Mouse (Mus musculus) testis, adult 2 months (tissue): ENCODE measurements around the gene Trim67.

Experiments
- CTCF ChIP-seq: fragments of 200-500 bp; IDR thresholded peaks from 2 replicates; pipeline ENCODE4 v1.5.1; 2012; ENCODE audit warnings: low read depth, mild to moderate bottlenecking, inconsistent platforms, low read length, moderate library complexity; ENCODE audit not compliant: control insufficient read depth, insufficient read depth, insufficient replicate concordance
- POLR2A ChIP-seq: fragments of 200-500 bp; IDR thresholded peaks from 2 replicates; pipeline ENCODE4 v1.6.1; 2012; ENCODE audit warnings: low read depth, mild to moderate bottlenecking, inconsistent platforms, low read length, moderate library complexity; ENCODE audit not compliant: control insufficient read depth

DNA sequence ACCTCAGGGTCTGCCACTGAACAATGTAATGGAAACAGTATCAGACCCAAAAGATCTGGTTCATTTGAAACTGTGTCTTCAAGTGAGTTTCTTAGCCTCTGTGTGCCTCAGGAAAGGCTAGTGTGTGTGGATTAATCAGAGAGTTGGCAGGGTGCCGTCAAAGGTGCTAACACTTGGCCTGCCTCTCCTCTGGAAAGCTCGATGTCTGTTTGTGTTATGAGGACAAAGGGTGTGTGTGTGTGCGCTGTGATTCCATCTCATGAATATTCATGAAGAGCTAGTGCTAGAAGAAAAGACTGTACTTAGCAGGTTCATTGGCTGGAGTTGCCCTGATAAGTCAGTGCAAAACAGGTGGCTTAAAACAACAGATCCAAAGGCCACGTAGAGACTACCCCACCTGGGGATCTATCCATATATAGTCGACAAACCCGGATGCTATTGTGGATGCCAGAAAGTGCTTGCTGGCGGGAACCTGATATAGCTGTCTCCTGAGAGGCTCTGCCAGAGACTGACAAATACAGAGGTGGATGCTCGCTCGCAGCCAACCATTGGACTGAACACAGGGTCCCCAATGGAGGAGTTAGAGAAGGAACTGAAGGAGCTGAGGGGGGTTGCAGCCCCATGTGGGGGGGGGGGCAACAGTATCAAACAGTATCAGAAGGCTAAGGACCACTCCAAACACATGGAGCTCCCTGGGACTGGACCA, 17.9 kb downstream of the Trim67 start:
- TF ChIP-seq POLR2A = no peak
- no peak for TF ChIP-seq CTCF
